Mouse (Mus musculus) Patski (cell line): Measurements from ENCODE around the gene Otulinl. TPM values are rescaled to one million over a fixed set of nuclear protein-coding genes. Genes with fewer than 3 reads are reported as not detected.

Source experiments
- ATAC-seq: fragments of 100-300 bp; one replicate; pipeline ENCODE4 v1.8.0; 2021
- CTCF ChIA-PET: fragments of 350-600 bp; sonication (Branson Sonifier 250); formaldehyde crosslinking; loops from one replicate; lab custom pipeline; 2022; ENCODE audit warnings: inconsistent platforms; lab: Charles Lee
- POLR2A ChIA-PET: fragments of 350-600 bp; sonication (Branson Sonifier 250); formaldehyde crosslinking; loops from one replicate; lab custom pipeline; 2022; ENCODE audit warnings: antibody characterized with exemption, inconsistent platforms; lab: Charles Lee
- DNase-seq: peaks from one replicate; pipeline ENCODE4 v3.0.0-alpha.2; 2011; ENCODE audit warnings: low read depth, low spot score
- H3K27me3 ChIP-seq: fragments of 371-371 bp; one replicate; pipeline ENCODE4 v1.5.1; 2021
- CTCF ChIP-seq: fragments of 100-300 bp; IDR thresholded peaks from one replicate; pipeline ENCODE4 v1.5.1; 2021
- in situ Hi-C: fragments of 300-500 bp; cut with MboI; formaldehyde crosslinking; loops from 3 replicates; pipeline ENCODE4 v1.11.1; 2018; ENCODE audit warnings: low pct_unique_long_range_greater_than_20kb, mixed read lengths
- polyA plus RNA-seq: library from polyadenylated mRNA; unstranded; gene quantifications from one replicate; pipeline ENCODE4 v1.2.3, GENCODE M21; 2021

Otulinl gene
- polyA plus RNA-seq, 1 experiment from 2014 or later: 2.1 TPM

- no peak for TF ChIP-seq CTCF
- ChIA-PET CTCF (interaction anchor here (1.3 kb wide), 1 partner anchor 9 kb away, joined by 4 read pairs; no protein-coding TSS in a partner anchor), POLR2A (no interaction called here)
- ATAC-seq (no peak), DNase-seq (no peak)
- no peaks in the 10 kb centered on the region for H3K27me3 ChIP-seq
- in situ Hi-C loops: no loop called here
Observed at GRCm38 (mm10) chr15:27620475-27621185, 60.7 kb downstream of the Otulinl start.

- ATAC-seq (no peak), DNase-seq (no peak)
- H3K27me3 ChIP-seq: no peaks in the 10 kb centered on the region
- TF ChIP-seq CTCF: no peak
- ChIA-PET POLR2A (no interaction called here), CTCF (interaction anchor here (1.2 kb wide), 1 partner anchor 9 kb away, joined by 5 read pairs; no protein-coding TSS in a partner anchor)
- in situ Hi-C loops: loop anchor here (5.0 kb wide), 1 partner anchor 302 kb away; no protein-coding TSS in a partner anchor
Observed at GRCm38 (mm10) chr15:27619683-27620082, 61.7 kb downstream of the Otulinl start.

GRCm38 (mm10) chr15:27618778-27619533 is 62.4 kb downstream of the Otulinl start:
- no peak for DNase-seq
- in situ Hi-C loops: loop anchor here (5.0 kb wide), 1 partner anchor 302 kb away; no protein-coding TSS in a partner anchor
- no peaks in the 10 kb centered on the region for H3K27me3 ChIP-seq
- no peak for TF ChIP-seq CTCF
- ChIA-PET POLR2A (no interaction called here), CTCF (interaction anchor here (1.2 kb wide), 1 partner anchor 10 kb away, joined by 5 read pairs; no protein-coding TSS in a partner anchor)
- no peak for ATAC-seq

- ATAC-seq (no peak), DNase-seq (no peak)
- no peaks in the 10 kb centered on the region for H3K27me3 ChIP-seq
- CTCF ChIA-PET: interaction anchor here (1.2 to 5.2 kb wide), 3 partner anchors 8 to 300 kb away, joined by 3 to 28 read pairs (median 3); no protein-coding TSS in a partner anchor
- POLR2A ChIA-PET: no interaction called here
- in situ Hi-C loops: loop anchor here (5.0 kb wide), 1 partner anchor 300 kb away; no protein-coding TSS in a partner anchor
- TF ChIP-seq CTCF: no peak
Observed at GRCm38 (mm10) chr15:27617227-27617626, 64.2 kb downstream of the Otulinl start.

- H3K27me3 ChIP-seq: no peaks in the 10 kb centered on the region
- TF ChIP-seq CTCF: no peak
- ChIA-PET CTCF (interaction anchor here (1.2 to 5.2 kb wide), 3 partner anchors 9 to 299 kb away, joined by 3 to 28 read pairs (median 3); no protein-coding TSS in a partner anchor), POLR2A (no interaction called here)
- DNase-seq: no peak
- ATAC-seq: no peak
- in situ Hi-C loops: loop anchor here (5.0 kb wide), 1 partner anchor 299 kb away; no protein-coding TSS in a partner anchor
Observed at GRCm38 (mm10) chr15:27616159-27616558, 65.2 kb downstream of the Otulinl start.

GRCm38 (mm10) chr15:27613255-27613654 is 68.1 kb downstream of the Otulinl start:
- DNase-seq (no peak), ATAC-seq (no peak)
- in situ Hi-C loops: no loop called here
- H3K27me3 ChIP-seq: no peaks in the 10 kb centered on the region
- ChIA-PET POLR2A (no interaction called here), CTCF (interaction anchor here (0.7 to 5.2 kb wide), 8 partner anchors 12 to 296 kb away, joined by 3 to 28 read pairs (median 4); no protein-coding TSS in a partner anchor)
- TF ChIP-seq CTCF: no peak

- in situ Hi-C loops: no loop called here
- peak; percentile 86 for TF ChIP-seq CTCF
- CTCF ChIA-PET: interaction anchor here (0.7 to 5.2 kb wide), 7 partner anchors 12 to 295 kb away, joined by 3 to 28 read pairs (median 4); no protein-coding TSS in a partner anchor
Observed at GRCm38 (mm10) chr15:27612533-27613221, 68.7 kb downstream of the Otulinl start.

GRCm38 (mm10) chr15:27609554-27609953 is 71.8 kb downstream of the Otulinl start:
- ATAC-seq (no peak), DNase-seq (no peak)
- TF ChIP-seq CTCF: no peak
- H3K27me3 ChIP-seq: no peaks in the 10 kb centered on the region
- POLR2A ChIA-PET: no interaction called here
- in situ Hi-C loops: no loop called here
- CTCF ChIA-PET: interaction anchor here (0.7 to 2.6 kb wide), 4 partner anchors 12 to 147 kb away, joined by 3 to 10 read pairs (median 4); no protein-coding TSS in a partner anchor

More at GRCm38 (mm10) chr15:27612533-27613221, 68.7 kb downstream of the Otulinl start:
- DNase-seq (no peak), ATAC-seq (peak; percentile 81)
- POLR2A ChIA-PET: no interaction called here
- H3K27me3 ChIP-seq: no peaks in the 10 kb centered on the region

GRCm38 (mm10) chr15:27605252-27605651 is 76.1 kb downstream of the Otulinl start:
- in situ Hi-C loops: no loop called here
- ATAC-seq: no peak
- ChIA-PET CTCF (no interaction called here), POLR2A (no interaction called here)
- H3K27me3 ChIP-seq: no peaks in the 10 kb centered on the region
- TF ChIP-seq CTCF: no peak
- no peak for DNase-seq

Other genes starting within 250 kb of the Otulinl start
- 85.8 TPM for gene Ank, start 214.9 kb downstream of the Otulinl start, polyA plus RNA-seq
- 42.4 TPM for gene Otulin, start 50.9 kb downstream of the Otulinl start, polyA plus RNA-seq